Mouse (Mus musculus): ENCODE measurements around the gene Ppargc1a.

- TF ChIP-seq POLR2A (IDR thresholded peaks at IDR 0.05; ENCODE audit: insufficient read length, low read depth) (no peak), MYOG (IDR thresholded peaks at IDR 0.05; ENCODE audit: control insufficient read depth in 1 of 3, insufficient read depth in 1 of 3, insufficient read length in 2 of 3, low read depth in 2 of 3) (no peak), POLR2AphosphoS2 (IDR thresholded peaks at IDR 0.05; ENCODE audit: insufficient read length, low read depth) (no peak), TCF12 (IDR thresholded peaks at IDR 0.05; ENCODE audit: insufficient read depth, poor library complexity, severe bottlenecking) (no peak), USF1 (IDR thresholded peaks at IDR 0.05; ENCODE audit: low read depth) (no peak), MYOD1 (IDR thresholded peaks at IDR 0.05; ENCODE audit: control insufficient read depth in 1 of 3, insufficient read length in 2 of 3, low read depth in 2 of 3) (no peak), TCF3 (IDR thresholded peaks at IDR 0.05; ENCODE audit: insufficient read length, low read depth) (no peak), REST (IDR thresholded peaks at IDR 0.05; ENCODE audit: insufficient read depth, insufficient read length) (no peak), MAX (IDR thresholded peaks at IDR 0.05; ENCODE audit: low read depth) (no peak), CEBPB (IDR thresholded peaks at IDR 0.05; ENCODE audit: insufficient read depth, poor library complexity, severe bottlenecking) (no peak)
Observed at GRCm38 (mm10) chr5:51416377-51416776, 151.1 kb downstream of the Ppargc1a start.

Measured in myocyte (in vitro differentiated cells).